Mouse (Mus musculus): ENCODE measurements around the gene Il17ra. TPM values are rescaled to one million over a fixed set of nuclear protein-coding genes. Genes with fewer than 3 reads are reported as not detected.

Il17ra gene
- total RNA-seq (2015): 93.8 and 108 TPM in 2 replicates
- total RNA-seq (2017): 76.6 and 79.8 TPM in 2 replicates

GRCm38 (mm10) chr6:120463086-120463871 lies at the start of gene Il17ra:
Gene Il17ra (plus strand): TSS chr6:120463247.
- peak; percentile 68 for ATAC-seq (ENCODE audit: poor library complexity, severe bottlenecking)

GRCm38 (mm10) chr6:120438161-120438560 lies 24.9 kb upstream of the Il17ra start:
- ATAC-seq (ENCODE audit: poor library complexity, severe bottlenecking): no peak

GRCm38 (mm10) chr6:120442171-120442749 lies 20.8 kb upstream of the Il17ra start:
- no peak for ATAC-seq (ENCODE audit: poor library complexity, severe bottlenecking)

- ATAC-seq (ENCODE audit: poor library complexity, severe bottlenecking): no peak
Measured at GRCm38 (mm10) chr6:120443363-120444355, 19.4 kb upstream of the Il17ra start.

- ATAC-seq (ENCODE audit: poor library complexity, severe bottlenecking): no peak
Measured at GRCm38 (mm10) chr6:120450208-120450607, 12.8 kb upstream of the Il17ra start.

- peak; percentile 81 for ATAC-seq (ENCODE audit: poor library complexity, severe bottlenecking)
Measured at GRCm38 (mm10) chr6:120452384-120453102, 10.5 kb upstream of the Il17ra start.

GRCm38 (mm10) chr6:120453103-120453445 lies 10.0 kb upstream of the Il17ra start:
- ATAC-seq (ENCODE audit: poor library complexity, severe bottlenecking): peak; percentile 56

GRCm38 (mm10) chr6:120453556-120453955 lies 9.5 kb upstream of the Il17ra start:
- ATAC-seq (ENCODE audit: poor library complexity, severe bottlenecking): no peak

- peak; percentile 37 for ATAC-seq (ENCODE audit: poor library complexity, severe bottlenecking)
Measured at GRCm38 (mm10) chr6:120454627-120455077, 8.4 kb upstream of the Il17ra start.

GRCm38 (mm10) chr6:120457074-120457473 lies 6.0 kb upstream of the Il17ra start:
- ATAC-seq (ENCODE audit: poor library complexity, severe bottlenecking): no peak

GRCm38 (mm10) chr6:120457751-120458150 lies 5.3 kb upstream of the Il17ra start:
- ATAC-seq (ENCODE audit: poor library complexity, severe bottlenecking): no peak

GRCm38 (mm10) chr6:120461217-120461616 lies 1.8 kb upstream of the Il17ra start:
- no peak for ATAC-seq (ENCODE audit: poor library complexity, severe bottlenecking)

GRCm38 (mm10) chr6:120462251-120462650 lies 796 bp upstream of the Il17ra start:
- no peak for ATAC-seq (ENCODE audit: poor library complexity, severe bottlenecking)

- ATAC-seq (ENCODE audit: poor library complexity, severe bottlenecking): peak; percentile 13; the same call in 1 of the 2 replicates
Measured at GRCm38 (mm10) chr6:120463884-120464283, 837 bp downstream of the Il17ra start.

- ATAC-seq (ENCODE audit: poor library complexity, severe bottlenecking): no peak
Measured at GRCm38 (mm10) chr6:120464406-120464939, 1.4 kb downstream of the Il17ra start.

GRCm38 (mm10) chr6:120465393-120465792 lies 2.3 kb downstream of the Il17ra start:
- no peak for ATAC-seq (ENCODE audit: poor library complexity, severe bottlenecking)

- peak; percentile 48 for ATAC-seq (ENCODE audit: poor library complexity, severe bottlenecking)
Measured at GRCm38 (mm10) chr6:120466609-120467329, 3.7 kb downstream of the Il17ra start.

- ATAC-seq (ENCODE audit: poor library complexity, severe bottlenecking): no peak
Measured at GRCm38 (mm10) chr6:120468259-120468658, 5.2 kb downstream of the Il17ra start.

- no peak for ATAC-seq (ENCODE audit: poor library complexity, severe bottlenecking)
Measured at GRCm38 (mm10) chr6:120469268-120469667, 6.2 kb downstream of the Il17ra start.

Data from megakaryocyte, adult 5-6 weeks (primary cell).